Mouse (Mus musculus): ENCODE results near the gene D430019H16Rik. TPM values are rescaled to one million over a fixed set of nuclear protein-coding genes. Genes with fewer than 3 reads are reported as not detected.

Gene D430019H16Rik
- total RNA-seq (2021), result 100 to 1,000 TPM; 210 to 211 TPM

GRCm38 (mm10) chr12:105453670-105454257, at the start of gene D430019H16Rik:
Gene D430019H16Rik, plus strand, starts transcription at chr12:105453856.
- intact Hi-C loops (cut with DNase I), result no loop called here
- DNase-seq, result peak; percentile 91

- intact Hi-C loops (cut with DNase I), result no loop called here
Observed at GRCm38 (mm10) chr12:105406008-105406407, 47.6 kb upstream of the D430019H16Rik start.

GRCm38 (mm10) chr12:105413909-105414308, 39.7 kb upstream of the D430019H16Rik start:
- intact Hi-C loops (cut with DNase I), result loop anchor here (10.0 kb wide), 1 partner anchor 139 kb away; no protein-coding TSS in a partner anchor
- no peak for DNase-seq

More at GRCm38 (mm10) chr12:105406008-105406407, 47.6 kb upstream of the D430019H16Rik start:
- no peak for DNase-seq

GRCm38 (mm10) chr12:105420476-105420875, 33.2 kb upstream of the D430019H16Rik start:
- DNase-seq, result no peak
- intact Hi-C loops (cut with DNase I), result loop anchor here (10.0 kb wide), 2 partner anchors 86 to 466 kb away; partner anchors contain the start of gene Tunar

- DNase-seq, result no peak
- intact Hi-C loops (cut with DNase I), result loop anchor here (10.0 kb wide), 2 partner anchors 92 to 472 kb away; partner anchors contain the start of gene Tunar
Observed at GRCm38 (mm10) chr12:105426541-105426940, 27.1 kb upstream of the D430019H16Rik start.

DNA sequence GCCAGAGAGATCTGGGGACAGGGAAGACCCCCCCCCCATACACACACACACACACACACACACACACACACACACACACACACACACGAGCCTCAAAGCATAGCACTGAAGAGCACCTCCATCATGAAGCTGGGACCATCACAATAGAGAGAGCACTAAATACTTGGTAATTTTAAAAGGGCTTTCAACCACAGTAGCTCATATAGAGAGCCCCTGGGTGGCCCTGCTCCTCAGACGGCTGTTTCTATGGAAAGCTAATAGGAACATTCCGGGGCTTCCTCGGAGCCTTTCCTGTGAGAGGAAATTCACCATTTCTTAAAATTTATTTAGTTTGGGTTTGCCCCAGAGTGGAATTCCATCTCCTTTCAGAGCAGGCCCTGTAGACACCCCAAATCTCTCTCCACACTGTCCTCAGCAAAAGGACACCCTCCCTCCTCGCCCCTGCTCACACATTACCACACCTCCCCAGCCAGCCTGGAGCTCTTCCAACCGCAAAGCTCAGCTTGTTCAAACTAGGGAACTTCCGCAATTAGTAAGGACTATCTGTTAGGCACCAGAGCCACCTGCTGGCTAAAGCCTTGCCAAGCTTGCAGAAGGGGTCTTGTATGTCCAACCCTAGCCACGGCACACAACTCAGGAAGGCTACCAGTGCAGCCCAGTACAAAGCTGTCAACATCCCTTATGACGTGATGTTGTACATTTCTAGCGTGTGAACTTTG, 26.5 kb upstream of the D430019H16Rik start:
- intact Hi-C loops (cut with DNase I), result loop anchor here (10.0 kb wide), 2 partner anchors 92 to 472 kb away; partner anchors contain the start of gene Tunar
- DNase-seq, result peak; percentile 94

DNA sequence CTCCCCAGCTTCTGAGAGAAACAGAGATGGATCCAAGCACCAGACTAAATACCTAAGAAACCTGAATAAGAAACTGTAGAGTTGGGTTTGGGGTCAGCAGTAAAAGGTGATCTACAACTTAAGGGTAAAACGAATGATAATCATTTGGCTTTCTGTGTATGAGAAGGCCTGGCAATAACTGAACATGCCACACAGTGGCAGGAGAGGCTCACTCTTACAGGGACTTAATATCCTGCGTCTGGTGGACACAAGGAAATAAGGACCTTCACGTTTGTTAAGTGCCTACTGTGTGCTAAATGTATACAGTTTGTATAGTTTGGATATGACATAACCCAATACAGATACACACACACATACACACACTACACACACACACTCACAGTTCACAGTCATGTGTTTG, 21.8 kb upstream of the D430019H16Rik start:
- DNase-seq, result no peak
- intact Hi-C loops (cut with DNase I), result loop anchor here (10.0 kb wide), 1 partner anchor 173 kb away; the partner anchor contains the start of gene Bdkrb1

GRCm38 (mm10) chr12:105432807-105433206, 20.8 kb upstream of the D430019H16Rik start:
- no peak for DNase-seq
- intact Hi-C loops (cut with DNase I), result loop anchor here (10.0 kb wide), 1 partner anchor 172 kb away; the partner anchor contains the start of gene Bdkrb1

GRCm38 (mm10) chr12:105438259-105438658, 15.4 kb upstream of the D430019H16Rik start:
- DNase-seq, result no peak
- intact Hi-C loops (cut with DNase I), result loop anchor here (10.0 kb wide), 1 partner anchor 167 kb away; the partner anchor contains the start of gene Bdkrb1

DNA sequence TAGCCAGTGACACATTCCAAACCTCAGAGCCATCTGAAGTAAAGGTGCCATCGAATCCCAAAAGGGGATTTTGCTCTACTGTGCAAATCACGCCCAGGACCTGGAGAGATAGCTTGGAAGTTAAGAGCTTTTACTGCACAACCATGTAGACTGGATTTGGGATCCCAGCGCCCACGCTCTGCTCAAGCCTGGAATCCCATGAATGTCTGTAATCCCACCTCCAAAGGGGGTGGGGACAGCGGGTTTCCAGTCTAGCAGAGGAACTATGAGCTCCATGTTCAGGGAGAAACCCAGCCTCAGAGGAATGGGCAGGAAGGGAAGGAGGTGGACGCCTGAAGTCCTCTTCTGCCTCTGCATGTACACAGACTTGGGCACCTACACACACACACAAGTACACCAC, 13.7 kb upstream of the D430019H16Rik start:
- intact Hi-C loops (cut with DNase I), result loop anchor here (10.0 kb wide), 1 partner anchor 165 kb away; the partner anchor contains the start of gene Bdkrb1
- DNase-seq, result no peak

GRCm38 (mm10) chr12:105443569-105443968, 10.1 kb upstream of the D430019H16Rik start:
- DNase-seq, result no peak
- intact Hi-C loops (cut with DNase I), result no loop called here

DNA sequence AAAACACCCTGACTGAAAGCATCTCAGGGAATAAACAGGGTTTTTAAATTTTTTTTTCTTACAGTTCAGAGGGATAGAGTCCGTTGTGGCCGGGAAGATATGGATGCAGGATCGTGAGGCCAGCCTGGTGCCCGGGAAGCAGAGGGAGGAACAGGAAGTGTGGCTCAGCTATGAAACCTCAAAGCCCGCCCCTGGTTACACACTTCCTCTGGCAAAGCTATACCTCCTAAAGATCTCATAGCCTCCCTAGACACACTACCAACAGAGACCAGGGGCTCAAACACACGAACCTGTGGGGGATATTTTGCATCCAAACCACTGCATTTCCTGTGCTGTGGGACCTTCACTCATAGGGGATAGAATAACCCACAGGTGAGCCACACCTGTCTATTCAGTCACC, 7.9 kb upstream of the D430019H16Rik start:
- DNase-seq, result no peak

DNA sequence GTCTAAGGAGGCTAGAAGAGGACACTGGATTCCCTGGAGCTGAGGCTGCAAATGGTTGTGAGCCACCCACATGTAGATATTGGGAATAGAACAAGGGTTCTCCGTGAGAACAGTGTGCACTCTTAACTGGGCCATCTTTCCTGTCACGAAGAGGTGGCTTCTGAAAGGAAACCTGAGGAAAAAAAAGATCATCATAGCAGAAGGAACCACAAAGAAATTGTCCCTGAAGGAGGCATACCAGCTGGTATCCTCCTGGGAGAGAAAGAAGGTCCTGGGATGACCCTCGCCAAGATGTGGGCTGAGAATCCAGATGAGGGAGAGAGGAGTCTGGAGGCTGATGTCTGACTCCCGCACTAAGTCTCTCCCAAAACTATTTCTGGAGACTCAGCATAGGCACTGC, 4.4 kb upstream of the D430019H16Rik start:
- no peak for DNase-seq
- intact Hi-C loops (cut with DNase I), result no loop called here

More for the DNA sequence above, 7.9 kb upstream of the D430019H16Rik start:
- intact Hi-C loops (cut with DNase I), result no loop called here

DNA sequence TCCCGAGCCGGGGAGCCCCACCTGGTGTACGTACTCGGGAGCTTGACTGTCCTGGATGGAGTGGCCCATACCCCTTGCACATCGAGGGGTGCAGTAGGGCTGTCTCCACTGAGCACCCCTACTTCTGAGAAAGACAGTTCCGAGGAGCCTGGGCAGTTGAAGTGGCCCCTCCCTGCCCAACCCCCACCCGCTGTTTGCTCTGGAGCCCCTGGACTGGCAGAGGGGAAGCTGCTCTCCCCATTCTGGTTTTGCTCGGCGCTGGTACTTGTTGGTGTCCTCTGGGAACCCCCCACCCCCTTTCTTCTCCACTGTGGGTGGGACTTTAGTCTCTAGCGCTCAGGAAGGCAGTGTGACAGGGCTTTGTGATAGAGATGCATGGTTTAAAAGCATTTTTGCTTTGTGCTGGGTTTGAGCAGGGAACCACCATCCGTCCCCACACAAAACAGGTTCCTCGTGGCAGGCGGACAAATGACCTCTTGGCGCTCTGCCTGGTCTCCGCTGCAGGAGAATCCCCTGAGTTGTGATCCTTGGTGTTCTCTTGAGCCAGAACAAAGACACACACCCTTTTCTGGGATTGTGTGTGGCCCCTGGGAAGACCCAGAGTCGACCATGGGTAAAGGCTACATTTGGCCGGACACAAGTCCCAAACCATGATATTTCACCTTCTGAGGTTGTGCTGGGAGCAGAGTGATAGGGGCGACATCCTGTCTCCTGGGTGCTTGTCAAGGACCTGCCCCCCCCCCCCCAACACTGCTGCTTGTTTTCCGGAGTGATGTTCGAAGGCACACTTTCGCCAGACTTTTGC, 804 bp downstream of the D430019H16Rik start:
- intact Hi-C loops (cut with DNase I), result no loop called here
- peak; percentile 29 for DNase-seq

DNA sequence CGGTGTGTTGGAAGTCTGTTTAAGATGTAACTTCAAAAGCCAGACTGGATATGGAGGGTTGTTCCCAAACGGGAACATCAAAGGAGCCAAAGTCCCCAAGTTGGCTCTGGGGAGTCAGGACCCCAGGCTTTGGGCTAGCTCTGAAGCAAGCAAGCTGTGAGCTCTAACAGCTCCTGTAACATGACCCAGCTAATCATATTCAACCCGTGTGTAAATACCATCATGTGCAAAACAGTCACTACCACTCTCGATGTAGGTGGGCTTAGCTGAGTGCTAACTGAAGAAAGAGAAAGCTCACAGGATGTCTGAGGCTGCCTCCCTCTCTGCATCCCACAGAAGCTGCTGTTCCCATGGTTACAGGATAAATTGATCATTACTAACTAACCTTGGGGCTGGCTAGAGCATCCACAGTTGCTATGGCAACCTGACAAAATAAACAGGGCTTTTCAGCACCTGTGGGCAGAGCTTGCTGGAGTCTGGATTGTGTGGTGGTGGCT, 1.5 kb downstream of the D430019H16Rik start:
- intact Hi-C loops (cut with DNase I), result no loop called here
- DNase-seq, result no peak

- no peak for DNase-seq
- intact Hi-C loops (cut with DNase I), result no loop called here
Observed at GRCm38 (mm10) chr12:105458791-105459190, 5.1 kb downstream of the D430019H16Rik start.

DNA sequence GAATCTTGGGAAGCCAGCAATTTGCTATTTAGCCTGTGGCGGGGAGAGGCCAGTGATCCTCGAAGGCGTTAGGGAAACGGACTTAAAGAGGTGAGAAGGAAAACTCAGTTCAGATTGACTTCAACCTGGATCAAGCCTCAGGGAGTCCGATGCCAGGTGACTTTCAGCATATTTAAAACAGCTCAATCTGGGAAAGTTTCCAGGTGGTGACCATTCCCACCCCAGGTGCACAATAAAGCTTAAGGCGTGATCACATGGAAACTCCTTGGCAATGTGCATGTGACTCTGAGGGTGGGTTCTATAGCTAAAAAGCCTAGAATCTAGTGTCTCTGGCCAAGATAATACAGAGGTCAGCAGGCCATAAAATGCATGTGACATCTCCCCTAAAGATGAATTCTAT, 7.4 kb downstream of the D430019H16Rik start:
- no peak for DNase-seq
- intact Hi-C loops (cut with DNase I), result no loop called here

GRCm38 (mm10) chr12:105469026-105469425, 15.4 kb downstream of the D430019H16Rik start:
- DNase-seq, result peak; percentile 29

GRCm38 (mm10) chr12:105475230-105475911, 21.7 kb downstream of the D430019H16Rik start:
- DNase-seq, result no peak
- intact Hi-C loops (cut with DNase I), result no loop called here

More at GRCm38 (mm10) chr12:105469026-105469425, 15.4 kb downstream of the D430019H16Rik start:
- intact Hi-C loops (cut with DNase I), result no loop called here

DNA sequence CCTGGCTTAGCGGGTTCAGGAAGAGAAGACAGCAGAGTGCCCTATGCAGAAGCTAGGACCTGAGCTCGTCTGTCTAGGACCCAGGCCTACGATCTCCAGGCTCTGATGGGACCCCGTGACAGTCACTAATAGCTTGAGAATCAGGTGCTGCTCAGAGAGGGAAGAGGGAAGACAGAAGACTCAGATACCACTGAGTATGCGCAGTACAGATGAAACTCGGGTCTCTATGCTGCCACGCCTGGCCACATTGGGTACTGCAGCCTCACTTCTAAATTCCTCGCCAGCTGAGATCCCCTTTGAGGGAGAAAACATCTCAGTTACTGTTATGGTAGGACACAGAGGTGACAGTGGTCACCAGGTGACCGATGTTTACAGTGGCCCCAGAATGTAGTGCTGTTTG, 22.8 kb downstream of the D430019H16Rik start:
- intact Hi-C loops (cut with DNase I), result no loop called here
- DNase-seq, result peak; percentile 70

Data from left cerebral cortex, postnatal 4 days (tissue).